Mouse (Mus musculus) CH12.LX (cell line): ENCODE results near the gene Fbxl17. TPM values are rescaled to one million over a fixed set of nuclear protein-coding genes. Genes with fewer than 3 reads are reported as not detected.

Experiments used
- DNase-seq: peaks from one replicate; pipeline ENCODE4 v3.0.0-alpha.2; 2013; ENCODE audit errors: extremely low read depth
- H3K27ac ChIP-seq: 2 replicates; pipeline ENCODE4 v1.5.1; 2012; ENCODE audit warnings: low read depth, mild to moderate bottlenecking, control low read depth, moderate library complexity; ENCODE audit not compliant: insufficient read depth
- H3K27me3 ChIP-seq: replicated peaks from 2 replicates; pipeline ENCODE3; 2012; ENCODE audit warnings: inconsistent platforms
- H3K36me3 ChIP-seq, 2 experiments: replicated peaks in 1 of 2; 2 replicates each; pipeline versions ENCODE3 to v1.6.1; 2012; ENCODE audit warnings: inconsistent platforms in 1 of 2, low read length in 1 of 2, mild to moderate bottlenecking in 1 of 2, mixed read lengths in 1 of 2, moderate library complexity in 1 of 2; ENCODE audit not compliant: control insufficient read depth in 1 of 2, insufficient read depth in 1 of 2
- H3K4me1 ChIP-seq, 2 experiments: 2 replicates each; pipeline ENCODE4 v1.6.1; 2012; ENCODE audit warnings: inconsistent platforms in 1 of 2, moderate library complexity in 1 of 2; ENCODE audit not compliant: insufficient read depth in 2 of 2, control insufficient read depth in 1 of 2
- H3K4me2 ChIP-seq: 2 replicates; pipeline ENCODE4 v1.6.1; 2012; ENCODE audit warnings: low read depth, mild to moderate bottlenecking, control low read depth; ENCODE audit not compliant: poor library complexity, insufficient read depth, severe bottlenecking
- H3K4me3 ChIP-seq, 3 experiments: fragments of 150-350 bp in 1 of 3; sonication (generic) in 1 of 3; replicated peaks in 1 of 3; 2 replicates each; pipeline versions ENCODE3 to v1.5.1; 2011 to 2012; ENCODE audit warnings: low read depth in 2 of 3, low read length in 2 of 3, mild to moderate bottlenecking in 2 of 3, moderate library complexity in 2 of 3, control low read depth in 1 of 3, improper control_type of control experiment in 1 of 3, inconsistent platforms in 1 of 3, mixed read lengths in 1 of 3; ENCODE audit not compliant: poor library complexity in 1 of 3
- H3K79me2 ChIP-seq: replicated peaks from 2 replicates; pipeline ENCODE4 v1.6.1; 2012; ENCODE audit warnings: mild to moderate bottlenecking, moderate library complexity; ENCODE audit not compliant: control insufficient read depth, poor library complexity, insufficient read depth, severe bottlenecking; ENCODE audit errors: extremely low read depth
- H3K9ac ChIP-seq: 2 replicates; pipeline ENCODE4 v1.6.1; 2012; ENCODE audit warnings: low read depth, mild to moderate bottlenecking, control low read depth, moderate library complexity; ENCODE audit not compliant: insufficient read depth
- H3K9me3 ChIP-seq: replicated peaks from 2 replicates; pipeline ENCODE3; 2012; ENCODE audit warnings: low read length, inconsistent platforms, mixed read lengths
- CHD1 ChIP-seq: IDR thresholded peaks from 2 replicates; pipeline ENCODE4 v1.6.1; 2012; ENCODE audit warnings: low read depth, low read length, improper control_type of control experiment, inconsistent platforms
- ELF1 ChIP-seq: IDR thresholded peaks from 2 replicates; pipeline ENCODE4 v1.6.1; 2014; ENCODE audit warnings: low read depth, mild to moderate bottlenecking, inconsistent platforms, low read length, improper control_type of control experiment
- EP300 ChIP-seq: IDR thresholded peaks from 2 replicates; pipeline ENCODE4 v1.6.1; 2011; ENCODE audit warnings: low read length, improper control_type of control experiment
- HCFC1 ChIP-seq: IDR thresholded peaks from 2 replicates; pipeline ENCODE4 v1.6.1; 2012; ENCODE audit warnings: low read depth, mild to moderate bottlenecking, inconsistent platforms, low read length, improper control_type of control experiment
- IRF4 ChIP-seq: IDR thresholded peaks from 2 replicates; pipeline ENCODE4 v1.6.1; 2014; ENCODE audit warnings: low read depth, mild to moderate bottlenecking, inconsistent platforms, low read length, improper control_type of control experiment
- JUN ChIP-seq: IDR thresholded peaks from 2 replicates; pipeline ENCODE4 v1.6.1; 2011; ENCODE audit warnings: low read depth, mild to moderate bottlenecking, low read length, improper control_type of control experiment, moderate library complexity; ENCODE audit not compliant: insufficient read depth
- MAX ChIP-seq: IDR thresholded peaks from 2 replicates; pipeline ENCODE4 v1.6.1; 2011; ENCODE audit warnings: low read length, improper control_type of control experiment
- MAZ ChIP-seq: IDR thresholded peaks from 2 replicates; pipeline ENCODE4 v1.6.1; 2012; ENCODE audit warnings: low read depth, mild to moderate bottlenecking, inconsistent platforms, low read length, improper control_type of control experiment, moderate library complexity
- MEF2A ChIP-seq: IDR thresholded peaks from 2 replicates; pipeline ENCODE4 v1.6.1; 2014; ENCODE audit warnings: low read depth, mild to moderate bottlenecking, inconsistent platforms, low read length, improper control_type of control experiment, borderline replicate concordance
- MXI1 ChIP-seq: IDR thresholded peaks from 2 replicates; pipeline ENCODE4 v1.6.1; 2011; ENCODE audit warnings: mild to moderate bottlenecking, low read depth, low read length, improper control_type of control experiment
- POLR2AphosphoS2 ChIP-seq: IDR thresholded peaks from 2 replicates; pipeline ENCODE4 v1.6.1; 2011; ENCODE audit warnings: low read depth, low read length, improper control_type of control experiment
- RAD21 ChIP-seq: IDR thresholded peaks from 2 replicates; pipeline ENCODE4 v1.6.1; 2011; ENCODE audit warnings: low read depth, mild to moderate bottlenecking, low read length, improper control_type of control experiment, moderate library complexity
- SIN3A ChIP-seq: IDR thresholded peaks from 2 replicates; pipeline ENCODE4 v1.6.1; 2012; ENCODE audit warnings: low read length, improper control_type of control experiment, inconsistent platforms
- SMC3 ChIP-seq: IDR thresholded peaks from 2 replicates; pipeline ENCODE4 v1.6.1; 2011; ENCODE audit warnings: low read depth, low read length, improper control_type of control experiment
- UBTF ChIP-seq: IDR thresholded peaks from 2 replicates; pipeline ENCODE4 v1.6.1; 2012; ENCODE audit warnings: low read depth, mild to moderate bottlenecking, inconsistent platforms, low read length, improper control_type of control experiment, moderate library complexity
- USF2 ChIP-seq: conservative IDR thresholded peaks from 2 replicates; pipeline ENCODE4 v1.6.1; 2011; ENCODE audit warnings: low read depth, low read length, improper control_type of control experiment
- ZC3H11A ChIP-seq: IDR thresholded peaks from 2 replicates; pipeline ENCODE4 v1.6.1; 2012; ENCODE audit warnings: low read depth, mild to moderate bottlenecking, inconsistent platforms, low read length, improper control_type of control experiment
- ZMIZ1 ChIP-seq: IDR thresholded peaks from 2 replicates; pipeline ENCODE4 v1.6.1; 2012; ENCODE audit warnings: low read depth, mild to moderate bottlenecking, inconsistent platforms, low read length, improper control_type of control experiment
- dilution Hi-C: fragments of 300-500 bp; cut with MboI; formaldehyde crosslinking; loops from 2 replicates; pipeline ENCODE4 v1.14.3; 2020; ENCODE audit warnings: low sequenced_read_pairs; ENCODE audit not compliant: extremely low pct_unique_long_range_greater_than_20kb, extremely low pct_ligation_motif_present
- in situ Hi-C: fragments of 300-500 bp; cut with MboI; formaldehyde crosslinking; loops from 3 replicates; pipeline ENCODE4 v1.14.3; 2019; ENCODE audit warnings: low sequenced_read_pairs, low pct_ligation_motif_present, low pct_unique_long_range_greater_than_20kb, mixed read lengths
- polyA plus RNA-seq: library from polyadenylated mRNA; unstranded; fragments of >175 nt; gene quantifications from 2 replicates; pipeline ENCODE4 v1.2.1, GENCODE M21; 2012; ENCODE audit warnings: low read depth; ENCODE audit not compliant: insufficient read length
- total RNA-seq, 2 experiments: library from RNA; depleted of rRNA; stranded (reverse); fragments of 300-350 nt in 1 of 2; fragments of >200 nt in 1 of 2; gene quantifications; 2 replicates each; pipeline ENCODE4 v1.2.3; 2012 to 2014

Gene Fbxl17
- total and polyA plus RNA-seq, 3 experiments: 4.0 to 6.9 (median 4.3) TPM

DNA sequence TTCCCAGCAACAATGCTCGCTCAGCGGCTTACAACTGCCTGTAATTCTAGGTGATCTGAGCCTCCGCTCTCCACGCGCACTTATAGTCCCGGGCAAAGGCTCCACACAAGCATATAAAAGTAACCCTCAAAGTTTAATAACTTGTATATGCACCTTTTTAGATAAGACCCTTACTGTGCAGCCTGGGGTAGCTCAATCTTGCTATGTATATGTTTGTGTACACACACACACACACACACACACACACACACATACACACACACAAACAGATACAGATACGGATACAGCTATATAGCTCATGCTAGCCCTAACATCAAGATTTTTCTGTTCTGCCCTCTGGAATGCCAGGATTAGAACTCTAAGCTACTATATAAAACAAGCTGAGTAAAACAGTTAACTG is 342.8 kb downstream of the Fbxl17 start:
- Histone ChIP-seq H3K36me3 (no peaks in the 10 kb centered on the region), H3K9me3 (no peaks in the 10 kb centered on the region), H3K9ac (no peak overlapping the region), H3K27me3 (no peaks in the 10 kb centered on the region), H3K27ac (no peak overlapping the region), H3K4me2 (no peak overlapping the region), H3K4me3 (no peak overlapping the region), H3K79me2 (no peaks in the 10 kb centered on the region), H3K4me1 (peaks cover 11 to 19% of the 10 kb centered on the region in 2 experiments; a peak in 3 of 4 replicates)
- in situ Hi-C loops (no loop called here), dilution Hi-C loops (no loop called here)
- DNase-seq: no peak
- TF ChIP-seq MAZ (no peak), JUN (no peak), MAX (no peak), UBTF (no peak), SIN3A (no peak), HCFC1 (no peak), MXI1 (no peak), ZMIZ1 (no peak), RAD21 (no peak), ELF1 (no peak), CHD1 (no peak), POLR2AphosphoS2 (no peak), USF2 (no peak), SMC3 (no peak), MEF2A (no peak), IRF4 (no peak), ZC3H11A (no peak)

DNA sequence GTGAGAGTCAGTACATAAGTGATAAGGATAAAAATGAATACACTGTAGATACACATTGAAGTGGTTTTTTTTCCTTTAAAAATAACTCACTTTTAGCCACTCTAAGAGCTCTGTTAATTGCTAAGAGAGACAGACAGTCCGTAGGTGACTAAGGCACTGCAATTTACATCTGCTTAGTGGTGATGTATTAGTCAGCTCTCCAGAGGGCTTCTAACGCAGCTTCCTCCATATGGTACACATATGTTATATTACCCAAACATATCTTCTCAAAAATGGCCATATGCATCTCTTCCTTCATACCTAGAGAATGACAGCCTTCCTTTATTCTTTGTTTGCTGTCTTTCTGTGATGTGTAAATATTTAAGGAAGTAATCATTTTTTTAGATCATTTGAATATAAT is 353.3 kb downstream of the Fbxl17 start:
- DNase-seq: no peak
- Histone ChIP-seq H3K79me2 (no peaks in the 10 kb centered on the region), H3K27me3 (no peaks in the 10 kb centered on the region), H3K27ac (no peak overlapping the region), H3K36me3 (peaks cover 0 to 2% of the 10 kb centered on the region in 2 experiments), H3K4me1 (peaks cover 0 to 21% of the 10 kb centered on the region in 2 experiments; a peak in 2 of 4 replicates), H3K9me3 (no peaks in the 10 kb centered on the region)
- TF ChIP-seq EP300 (no peak), POLR2AphosphoS2 (no peak), MEF2A (no peak)
- TF ChIP-seq, all 38 proteins: peak for 0
- dilution Hi-C loops: no loop called here
- Histone ChIP-seq H3K4me3 (no peak overlapping the region), H3K4me2 (no peak overlapping the region), H3K9ac (no peak overlapping the region)
- in situ Hi-C loops: no loop called here
